Mouse (Mus musculus) thymus, postnatal 25 days (tissue): ENCODE measurements around the gene Nrip1.

Source experiments
- DNase-seq: peaks from one replicate; pipeline ENCODE4 v3.0.0; 2022

The Nrip1 gene

DNA sequence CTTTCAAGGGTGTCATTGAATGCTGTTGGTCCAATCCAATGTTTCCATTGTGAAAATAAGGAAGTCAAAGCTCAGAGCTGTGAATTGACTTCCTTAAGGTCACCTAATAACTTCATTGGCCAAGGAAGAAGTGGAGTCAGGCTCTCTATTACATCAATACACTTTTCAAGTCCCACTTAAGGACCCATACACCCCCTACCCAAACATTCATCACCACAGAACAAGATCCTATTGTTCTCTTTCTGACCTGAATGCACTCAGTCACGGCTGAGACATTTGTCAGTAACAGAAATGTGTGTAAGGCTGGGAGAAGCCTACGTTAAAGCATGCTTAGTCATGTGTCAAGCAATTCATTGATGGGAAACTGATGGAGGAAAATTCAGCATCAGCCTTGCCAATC, 107.8 kb downstream of the Nrip1 start:
- DNase-seq, result no peak

DNA sequence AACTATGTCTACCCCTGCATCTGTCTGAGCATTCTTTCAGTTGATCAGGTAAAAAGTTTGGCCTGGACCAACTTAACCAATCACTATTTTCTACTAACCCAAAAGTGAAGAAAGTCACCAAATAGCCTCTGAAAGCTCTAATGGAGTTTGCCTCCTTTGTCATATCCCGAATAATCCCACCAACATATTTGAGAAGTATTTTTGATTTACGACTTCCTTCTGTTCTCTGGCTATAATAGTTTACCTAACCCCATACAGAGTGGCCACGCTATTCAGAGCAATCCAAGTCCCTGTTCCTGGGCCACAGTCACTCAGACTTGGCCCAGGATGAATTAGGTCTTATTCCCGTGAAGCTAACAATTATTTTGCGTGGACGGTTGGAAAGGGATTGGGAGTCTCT, 108.3 kb downstream of the Nrip1 start:
- DNase-seq, result no peak

DNA sequence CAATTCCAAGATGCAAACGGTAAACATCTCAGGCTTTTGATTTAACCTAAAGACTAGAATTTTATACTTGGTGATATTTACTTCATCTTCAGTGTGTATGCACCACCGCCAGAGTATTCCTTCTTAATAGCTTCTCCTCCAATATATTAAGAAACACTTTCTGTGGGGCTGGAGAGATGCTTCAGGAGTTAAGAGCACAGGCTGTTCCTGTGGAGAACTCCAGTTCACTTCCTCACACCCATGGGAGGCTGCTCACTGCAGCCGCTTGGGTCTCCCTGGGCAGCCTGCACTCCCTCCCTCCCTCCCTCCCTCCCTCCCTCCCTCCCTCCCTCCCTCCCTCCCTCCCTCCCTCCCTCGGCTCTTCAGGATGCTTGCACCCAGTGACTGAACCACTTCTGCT, 110.2 kb downstream of the Nrip1 start:
- no peak for DNase-seq

DNA sequence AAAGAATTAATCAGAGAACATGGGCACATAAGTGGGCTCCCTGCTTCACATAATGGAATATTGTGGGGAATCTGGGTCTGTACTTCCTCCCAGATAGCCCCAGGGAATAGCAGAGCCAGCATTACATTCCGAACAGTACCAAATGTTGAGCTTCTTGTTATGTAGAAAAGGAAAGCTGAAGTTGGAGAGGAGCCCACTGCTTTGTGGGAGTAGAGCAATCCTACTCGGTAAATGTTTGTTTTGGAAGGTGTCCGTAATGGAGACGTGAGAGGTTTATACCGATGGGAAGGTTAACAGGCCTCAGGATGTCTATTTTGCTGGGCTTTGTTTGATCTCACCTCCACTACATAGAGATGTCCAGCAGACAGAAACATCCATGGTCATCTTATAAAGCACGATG, 113.3 kb downstream of the Nrip1 start:
- DNase-seq, result no peak

DNA sequence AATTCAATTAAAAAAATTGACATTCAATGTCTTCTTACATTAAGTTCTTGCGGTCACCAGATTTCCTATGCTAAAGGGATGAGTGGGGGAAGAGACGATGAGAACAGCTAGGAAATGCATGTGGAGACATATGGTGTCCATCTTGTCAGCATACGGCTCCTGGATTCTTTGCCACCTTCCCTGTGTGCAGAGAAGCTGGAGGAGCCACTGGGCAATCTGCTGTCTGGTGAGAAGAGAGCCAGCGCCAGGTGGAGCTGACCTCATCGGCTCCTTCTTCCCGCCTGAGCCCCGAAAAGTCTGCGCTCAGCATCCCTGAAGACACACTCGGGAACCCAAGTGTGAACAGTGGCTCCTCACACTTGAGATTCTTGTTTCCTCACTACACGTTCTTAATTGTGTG, 121.8 kb downstream of the Nrip1 start:
- no peak for DNase-seq

DNA sequence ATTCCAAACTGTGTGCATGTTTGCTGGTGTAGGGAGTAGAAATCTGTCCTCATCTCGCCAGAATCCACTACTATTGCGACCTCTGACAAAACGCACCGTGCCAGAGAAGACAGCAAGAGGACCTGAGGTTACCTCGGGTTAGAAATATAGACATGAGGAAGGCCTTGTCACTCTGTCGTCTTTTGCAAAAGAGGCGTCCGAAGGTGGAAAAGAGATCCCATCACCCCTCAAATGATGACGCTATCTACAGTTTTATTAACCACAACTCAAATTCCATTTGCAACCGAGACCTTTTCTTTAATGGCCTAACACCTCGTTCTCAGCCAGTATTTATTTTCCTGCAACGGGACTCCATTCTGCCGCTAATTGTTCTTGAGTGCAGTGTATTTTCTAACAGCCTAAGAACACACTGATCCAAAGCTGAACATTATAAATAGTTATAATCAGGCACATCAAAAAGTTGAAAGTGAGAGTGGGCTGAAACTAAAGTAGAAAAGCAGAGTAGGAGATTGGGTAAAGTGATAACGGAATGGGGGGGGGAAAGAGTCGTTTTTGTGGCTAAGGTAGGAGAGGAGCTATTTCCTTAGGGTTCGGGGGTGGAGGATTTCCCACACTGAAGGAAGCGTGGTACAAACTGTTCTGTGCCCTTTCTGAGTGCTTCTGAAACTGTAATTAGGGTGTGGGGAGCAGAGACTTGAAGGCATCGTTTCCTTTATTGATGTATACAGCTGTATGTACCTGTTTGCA, 124.1 kb downstream of the Nrip1 start:
- DNase-seq, result no peak

DNA sequence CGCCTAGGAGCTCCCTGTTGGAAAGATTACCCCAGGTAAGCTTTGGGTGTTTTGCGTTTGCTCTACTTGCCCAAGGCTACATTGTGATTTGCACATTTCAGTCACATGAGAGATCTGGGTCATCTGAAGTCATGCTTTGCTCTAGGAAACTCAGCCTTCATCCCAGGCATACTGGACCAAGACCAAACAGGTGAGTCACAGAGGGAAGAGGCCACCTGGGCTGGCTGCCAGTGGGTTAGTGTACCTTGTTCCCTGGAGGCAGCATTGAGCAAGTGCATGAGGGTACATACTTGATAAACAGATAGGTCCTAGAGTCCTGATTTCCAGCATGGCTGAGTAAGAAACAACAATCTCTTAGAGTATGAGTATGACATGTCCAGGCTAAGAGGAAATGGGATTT, 130.8 kb downstream of the Nrip1 start:
- no peak for DNase-seq

DNA sequence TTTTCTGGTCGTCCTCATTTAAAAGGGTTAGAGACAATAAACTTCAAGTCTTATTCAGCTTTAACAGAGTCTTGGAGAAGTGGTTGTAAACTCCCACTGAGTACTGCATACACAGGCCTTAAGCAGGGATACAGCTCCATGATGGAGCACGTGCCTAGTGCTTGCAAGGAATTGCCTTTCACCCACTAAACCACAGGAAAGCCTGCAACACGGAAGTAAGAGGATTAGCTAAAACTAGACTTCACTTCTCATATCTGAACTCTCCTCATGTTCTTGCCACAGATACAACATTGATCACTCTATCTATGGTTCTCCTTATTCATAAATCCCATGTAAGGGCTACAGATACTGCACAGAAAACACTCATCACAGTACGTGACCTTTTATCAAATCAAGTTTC, 132.4 kb downstream of the Nrip1 start:
- no peak for DNase-seq

DNA sequence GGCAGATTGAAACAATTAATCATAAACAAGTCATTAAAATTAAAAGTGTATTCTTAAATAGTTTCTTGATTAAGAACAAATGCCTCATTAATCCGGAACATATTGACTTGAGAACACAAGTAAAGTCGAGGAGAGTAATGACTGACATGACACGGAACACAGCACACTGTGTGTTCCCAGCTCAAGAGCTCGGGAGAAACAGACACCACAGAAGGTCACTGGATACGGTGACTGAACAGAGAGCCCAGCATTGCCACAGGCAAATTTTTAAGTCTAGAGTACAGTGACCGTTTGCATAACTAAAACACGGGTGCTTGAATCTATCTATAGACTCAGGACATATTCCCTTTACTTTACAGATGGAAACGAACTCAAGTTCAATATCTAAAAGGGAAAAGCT, 134.3 kb downstream of the Nrip1 start:
- no peak for DNase-seq

DNA sequence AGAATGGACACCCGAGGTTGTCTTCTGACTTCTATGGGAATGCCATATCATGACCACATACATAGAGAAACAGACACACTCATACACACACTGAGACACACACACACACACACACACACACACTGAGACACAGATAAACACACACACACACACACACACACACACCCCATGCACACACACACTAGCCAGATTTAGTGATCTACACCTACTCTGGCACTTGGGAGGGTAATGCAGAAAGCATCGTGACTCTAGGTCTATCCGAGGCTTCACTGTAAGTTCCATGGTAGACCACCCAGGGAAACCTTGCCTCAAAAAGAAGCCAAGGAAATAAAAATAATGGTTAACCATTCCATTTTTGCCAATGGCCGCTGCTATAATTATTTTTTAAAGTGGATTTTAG, 134.8 kb downstream of the Nrip1 start:
- no peak for DNase-seq
